Mouse (Mus musculus) embryo, embryonic 11 days (tissue): ENCODE results near the gene Olfr391-ps.

Experiments used
- DNase-seq: peaks from one replicate; pipeline ENCODE4 v3.0.0-alpha.2; 2015

The Olfr391-ps gene

GRCm38 (mm10) chr11:73802952-73803351 is at the start of gene Olfr391-ps:
Gene Olfr391-ps (minus strand): TSS chr11:73803052.
- DNase-seq = no peak

- no peak for DNase-seq
These were observed 48.5 kb upstream of the Olfr391-ps start, which contains the start of gene Olfr393 for GRCm38 (mm10) chr11:73851354-73851753. Gene Olfr393 (minus strand): TSS chr11:73851454.

GRCm38 (mm10) chr11:73816949-73817348 is 14.1 kb upstream of the Olfr391-ps start, which contains the start of gene Olfr392:
Gene Olfr392 (minus strand): TSS chr11:73817049.
- DNase-seq = no peak

- DNase-seq = no peak
These were observed 20.2 kb downstream of the Olfr391-ps start, which contains the start of gene Olfr390 for GRCm38 (mm10) chr11:73782664-73783063. Gene Olfr390 (plus strand): TSS chr11:73782964.

- no peak for DNase-seq
These were observed 22.2 kb downstream of the Olfr391-ps start, which contains the start of gene Olfr389 for GRCm38 (mm10) chr11:73780613-73781012. Gene Olfr389 (minus strand): TSS chr11:73780713.

- no peak for DNase-seq
These were observed 43.7 kb downstream of the Olfr391-ps start for GRCm38 (mm10) chr11:73759115-73759514.
